Mouse (Mus musculus): ENCODE data around the gene Hmcn2. TPM values are rescaled to one million over a fixed set of nuclear protein-coding genes. Genes with fewer than 3 reads are reported as not detected.
A peak's percentile ranks its signal among the peaks of the same experiment; 100 is the strongest.

Hmcn2 gene
- total RNA-seq, 4 experiments from 2014 or later, result 4.4 to 9.4 (median 7.9) TPM

DNA sequence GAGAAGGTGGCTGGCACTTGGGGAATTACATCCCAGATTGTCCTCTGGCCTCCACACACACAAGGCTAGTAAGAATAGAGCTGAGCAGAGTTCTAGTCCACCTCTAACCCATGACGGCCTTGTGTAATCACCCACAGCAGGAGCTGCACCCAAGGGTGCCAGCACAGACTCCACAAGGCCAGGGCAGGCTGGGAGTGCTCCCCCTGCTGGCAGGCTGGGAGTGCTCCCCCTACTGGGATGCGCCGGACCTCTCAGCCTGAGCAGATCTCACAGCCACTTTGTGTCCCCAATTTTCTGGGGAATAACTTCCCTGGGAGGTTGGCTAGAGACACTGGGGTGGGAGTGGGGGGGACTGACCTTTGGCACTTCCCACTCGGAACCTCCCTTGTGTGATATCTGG, 68.7 kb downstream of the Hmcn2 start:
- DNase-seq (ENCODE audit: low spot score), result no peak

GRCm38 (mm10) chr2:31416968-31417367, 102.8 kb downstream of the Hmcn2 start:
- DNase-seq (ENCODE audit: low spot score), result no peak

DNA sequence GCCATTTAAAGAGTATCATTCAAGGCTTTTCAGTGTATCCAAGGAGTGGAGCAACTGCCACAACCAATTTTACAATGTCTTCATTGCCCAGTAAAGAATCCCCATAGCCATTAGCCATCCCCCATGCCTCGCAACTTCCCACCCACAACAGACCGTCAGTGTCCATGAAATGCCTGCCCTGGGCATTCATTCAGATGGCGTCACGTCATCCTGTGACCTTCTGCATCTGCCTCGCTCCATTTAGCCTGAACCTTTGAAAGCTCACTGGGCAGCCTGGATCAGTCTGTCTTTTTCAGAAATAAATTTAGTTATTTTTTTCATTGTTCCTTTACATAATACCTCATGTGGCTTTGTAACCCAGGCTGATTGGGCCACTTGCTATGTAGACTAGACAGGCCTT, 103.8 kb downstream of the Hmcn2 start:
- no peak for DNase-seq (ENCODE audit: low spot score)

DNA sequence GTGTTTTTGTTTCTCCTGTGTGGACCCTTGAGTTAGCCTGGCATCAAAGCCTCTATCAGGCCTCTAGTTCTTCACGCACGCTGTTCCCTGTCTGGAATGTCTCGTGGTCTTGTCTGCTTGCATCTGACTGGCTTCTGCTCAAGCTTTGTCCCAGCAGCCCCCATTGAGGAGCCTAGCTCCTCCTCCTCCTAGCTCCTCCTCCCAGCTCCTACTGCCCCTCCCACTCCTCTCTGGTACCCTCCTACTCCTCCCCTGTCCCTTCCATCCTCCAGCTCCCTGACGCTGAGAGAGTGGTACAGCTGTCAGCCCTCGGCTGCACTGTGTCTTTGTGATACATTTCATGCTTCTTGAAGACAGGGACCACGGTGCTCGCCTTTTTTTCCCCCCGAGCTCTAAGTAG, 104.4 kb downstream of the Hmcn2 start:
- no peak for DNase-seq (ENCODE audit: low spot score)

DNA sequence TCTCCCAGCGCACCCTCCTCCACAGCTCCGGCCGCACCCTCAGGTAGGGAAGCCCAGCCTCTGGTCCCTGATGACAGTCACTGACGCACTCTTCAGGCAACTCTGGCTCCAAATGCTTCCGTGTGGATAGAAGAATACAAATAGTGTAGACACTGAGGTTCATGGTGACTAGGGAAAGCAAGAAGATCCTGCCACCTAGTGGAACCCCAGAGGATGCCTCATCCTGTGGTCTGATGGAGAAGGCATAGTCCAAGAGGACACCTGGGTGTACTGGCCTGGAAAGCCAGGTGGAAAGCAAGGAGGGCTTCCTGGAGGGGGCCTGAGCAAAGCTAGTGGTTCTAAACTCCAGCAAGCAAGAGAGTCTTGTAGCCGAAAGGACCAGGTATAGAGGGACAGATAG, 106.7 kb downstream of the Hmcn2 start:
- DNase-seq (ENCODE audit: low spot score), result no peak

- DNase-seq (ENCODE audit: low spot score), result no peak
Observed at GRCm38 (mm10) chr2:31422576-31422975, 108.4 kb downstream of the Hmcn2 start.

GRCm38 (mm10) chr2:31431477-31431876, 117.3 kb downstream of the Hmcn2 start:
- DNase-seq (ENCODE audit: low spot score), result no peak

- no peak for DNase-seq (ENCODE audit: low spot score)
Observed at GRCm38 (mm10) chr2:31434746-31435145, 120.5 kb downstream of the Hmcn2 start.

GRCm38 (mm10) chr2:31435567-31435966, 121.4 kb downstream of the Hmcn2 start:
- DNase-seq (ENCODE audit: low spot score), result peak; percentile 40

GRCm38 (mm10) chr2:31437480-31438245, 123.4 kb downstream of the Hmcn2 start:
- DNase-seq (ENCODE audit: low spot score), result no peak

DNA sequence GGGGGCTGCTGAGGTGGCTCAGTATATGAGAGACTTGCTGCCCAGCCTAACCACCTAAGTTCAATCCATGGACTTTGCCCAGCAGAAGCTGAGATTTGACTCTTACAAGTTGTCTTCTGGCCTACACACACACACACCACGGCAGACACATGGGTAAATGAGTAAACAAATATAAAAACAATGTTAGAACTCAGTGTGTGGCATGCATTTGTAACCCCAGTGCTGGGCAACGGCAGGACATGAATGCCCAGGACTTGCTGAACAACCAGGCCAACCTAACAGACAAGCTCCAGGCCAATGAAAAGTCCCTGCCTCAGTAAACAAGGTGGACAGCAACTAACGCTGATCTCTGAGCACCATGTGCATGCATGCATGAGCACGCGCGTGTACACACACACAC, 125.4 kb downstream of the Hmcn2 start:
- DNase-seq (ENCODE audit: low spot score), result no peak

GRCm38 (mm10) chr2:31442480-31443160, 128.4 kb downstream of the Hmcn2 start:
- DNase-seq (ENCODE audit: low spot score), result peak; percentile 14

GRCm38 (mm10) chr2:31446036-31446435, 131.8 kb downstream of the Hmcn2 start:
- DNase-seq (ENCODE audit: low spot score), result no peak

- DNase-seq (ENCODE audit: low spot score), result no peak
Observed at GRCm38 (mm10) chr2:31446456-31446855, 132.2 kb downstream of the Hmcn2 start.

GRCm38 (mm10) chr2:31447536-31447935, 133.3 kb downstream of the Hmcn2 start:
- DNase-seq (ENCODE audit: low spot score), result no peak

DNA sequence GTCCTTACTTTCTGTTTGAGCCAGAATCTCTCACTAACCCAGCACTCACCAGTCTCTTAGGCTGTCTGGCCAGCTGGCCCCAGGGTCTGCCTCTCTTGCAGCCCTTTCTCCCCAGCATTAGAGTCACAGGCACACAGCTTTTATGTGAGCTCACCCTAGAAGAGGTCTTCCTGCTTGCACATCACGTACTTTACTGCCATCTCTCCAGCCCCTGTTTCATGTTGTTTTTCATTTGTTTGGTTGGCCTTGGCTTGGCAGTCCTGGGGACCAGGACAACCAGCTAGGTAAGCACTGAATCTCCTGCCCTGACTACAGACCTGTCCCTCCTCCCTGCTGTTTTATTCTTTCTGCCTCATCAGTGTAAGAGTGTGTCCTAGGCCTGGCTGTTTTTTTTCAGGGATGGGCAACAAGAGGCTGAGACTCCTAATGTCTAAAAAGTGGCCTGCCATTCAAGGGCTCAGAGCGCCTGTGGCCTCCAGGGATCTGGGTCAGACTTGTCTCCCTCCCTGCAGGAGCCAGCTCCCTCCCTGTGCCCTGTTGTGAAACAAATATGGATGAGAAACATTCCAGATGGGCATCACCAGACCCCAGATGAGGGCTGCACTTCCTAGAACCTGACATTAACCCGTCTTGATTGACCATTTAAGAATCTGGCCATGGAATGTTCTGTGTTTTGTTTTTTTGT, 134.7 kb downstream of the Hmcn2 start:
- no peak for DNase-seq (ENCODE audit: low spot score)

- DNase-seq (ENCODE audit: low spot score), result no peak
Observed at GRCm38 (mm10) chr2:31449441-31449815, 135.2 kb downstream of the Hmcn2 start.

DNA sequence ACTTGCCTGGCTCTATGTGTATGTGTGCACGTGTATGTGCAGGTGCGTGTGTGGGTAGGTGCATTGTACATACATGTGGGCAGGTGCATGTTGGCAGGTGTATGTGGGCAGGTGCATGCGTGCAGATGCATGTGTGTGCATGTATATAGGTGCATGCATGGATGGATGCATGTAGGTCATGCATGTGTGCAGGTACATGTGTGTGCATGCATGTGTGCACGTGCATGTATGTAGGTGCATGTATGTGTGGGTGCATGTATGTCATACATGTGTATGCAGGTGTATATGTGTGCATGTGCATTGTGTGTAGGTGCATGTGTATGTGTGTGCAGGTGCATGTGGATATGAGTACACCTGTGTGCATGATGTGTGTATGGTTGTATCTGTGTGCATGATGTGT, 135.7 kb downstream of the Hmcn2 start:
- DNase-seq (ENCODE audit: low spot score), result no peak

GRCm38 (mm10) chr2:31450661-31451060, 136.4 kb downstream of the Hmcn2 start:
- no peak for DNase-seq (ENCODE audit: low spot score)

DNA sequence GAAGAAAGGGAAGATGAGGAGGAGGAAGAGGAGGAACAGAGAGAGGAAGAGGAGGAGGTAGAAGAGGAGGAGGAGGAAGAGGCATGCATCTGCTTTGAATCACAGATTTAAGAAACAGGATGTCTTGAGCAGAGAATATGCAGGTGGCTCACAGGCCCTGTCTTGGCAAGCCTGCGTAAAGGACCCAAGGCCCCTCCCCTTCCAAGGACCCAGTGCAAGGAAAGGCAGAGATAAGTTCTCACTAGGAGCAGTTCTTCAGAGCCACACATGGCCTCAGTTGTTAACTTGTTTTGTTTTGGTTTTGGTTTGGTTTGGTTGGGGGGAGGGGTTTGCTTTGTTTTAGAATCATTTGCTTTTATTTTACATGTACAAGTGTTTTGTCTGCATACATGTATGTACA, 137.3 kb downstream of the Hmcn2 start:
- DNase-seq (ENCODE audit: low spot score), result no peak

- no peak for DNase-seq (ENCODE audit: low spot score)
Observed at GRCm38 (mm10) chr2:31453011-31453410, 138.8 kb downstream of the Hmcn2 start.

DNA sequence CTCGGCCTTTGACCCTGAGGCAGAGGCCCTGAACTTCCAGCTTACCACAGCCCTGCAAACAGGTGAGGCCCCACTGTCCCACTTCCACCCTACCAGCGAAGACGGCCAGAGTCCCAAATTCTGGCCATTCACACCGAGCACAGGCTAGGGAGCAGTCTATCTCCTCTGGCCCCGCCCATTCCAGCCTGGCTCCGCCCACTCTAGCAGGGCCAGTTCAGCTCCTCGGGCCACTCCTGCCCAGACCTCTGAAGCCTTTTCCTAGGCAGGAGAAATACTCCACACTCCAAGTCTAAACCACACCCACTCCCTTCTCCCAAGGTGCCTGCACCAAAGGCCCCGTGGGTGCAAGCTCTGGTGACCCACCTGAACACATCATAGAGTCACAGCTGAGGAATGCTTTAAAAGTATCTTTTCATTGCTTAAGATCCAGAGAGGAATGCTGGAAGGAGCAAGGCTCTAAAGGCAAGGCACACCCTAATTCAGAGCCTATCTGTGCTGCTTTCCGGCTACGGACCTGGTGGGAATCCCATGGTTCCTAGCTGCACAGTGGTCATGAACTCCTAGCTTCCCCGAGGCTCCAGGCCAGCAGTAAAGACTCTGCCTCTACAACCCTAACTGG, 139.5 kb downstream of the Hmcn2 start:
- no peak for DNase-seq (ENCODE audit: low spot score)

Measured in heart, adult 8-10 months (tissue).